Mouse (Mus musculus): ENCODE results near the gene Nrbf2. TPM values are rescaled to one million over a fixed set of nuclear protein-coding genes. Genes with fewer than 3 reads are reported as not detected.

Nrbf2 gene
- 35.3 and 37.9 TPM in 2 replicates for polyA plus RNA-seq (2014; fragmentation: Nextera tagmentation; extraction: Ambion mirVana)

- H3K4me2 ChIP-seq (replicated peaks; ENCODE audit: low read depth, low read length) = peak within 1 kb of the TSS; percentile 87
- H3K9me3 ChIP-seq (ENCODE audit: control insufficient read depth, low read depth, low read length) = no peaks in the 10 kb centered on the region
- H3K4me3 ChIP-seq (ENCODE audit: low read depth, low read length) = peak within 1 kb of the TSS; percentile 84
- WGBS = 2% methylated on average over 46 of the region's 52 CpGs
- H3K27me3 ChIP-seq (ENCODE audit: control insufficient read depth, insufficient read depth, low read length) = no peaks in the 10 kb centered on the region
- no peaks in the 10 kb centered on the region for H3K36me3 ChIP-seq (ENCODE audit: control insufficient read depth, insufficient read depth, low read length)
- peak within 1 kb of the TSS; percentile 77; the same call in 1 of the 2 replicates for H3K27ac ChIP-seq (ENCODE audit: low read length)
- peak; percentile 88 for ATAC-seq (ENCODE audit: insufficient number of reproducible peaks, insufficient read depth, low FRiP score, low read depth)
- peaks cover 12% of the 10 kb centered on the region; the same call in 1 of the 2 replicates for H3K4me1 ChIP-seq (ENCODE audit: control insufficient read depth, insufficient read depth, low read length)
- H3K9ac ChIP-seq (replicated peaks; ENCODE audit: low read depth, low read length) = peak within 1 kb of the TSS; percentile 89
These were observed at the start of gene Nrbf2 for GRCm38 (mm10) chr10:67285176-67285814. Gene Nrbf2 (minus strand): TSS chr10:67285305.

- Histone ChIP-seq H3K27ac (ENCODE audit: low read length) (no peak overlapping the region), H3K36me3 (ENCODE audit: control insufficient read depth, insufficient read depth, low read length) (no peaks in the 10 kb centered on the region), H3K4me2 (replicated peaks; ENCODE audit: low read depth, low read length) (no peak overlapping the region), H3K4me1 (ENCODE audit: control insufficient read depth, insufficient read depth, low read length) (no peaks in the 10 kb centered on the region), H3K9me3 (ENCODE audit: control insufficient read depth, low read depth, low read length) (no peaks in the 10 kb centered on the region), H3K27me3 (ENCODE audit: control insufficient read depth, insufficient read depth, low read length) (no peaks in the 10 kb centered on the region), H3K4me3 (ENCODE audit: low read depth, low read length) (no peak overlapping the region), H3K9ac (replicated peaks; ENCODE audit: low read depth, low read length) (no peak overlapping the region)
- ATAC-seq (ENCODE audit: insufficient number of reproducible peaks, insufficient read depth, low FRiP score, low read depth) = no peak
- whole genome bisulfite sequencing = 92% methylated on average over 2 of the region's 2 CpGs
These were observed 45.5 kb upstream of the Nrbf2 start for GRCm38 (mm10) chr10:67330580-67330979.

- no peaks in the 10 kb centered on the region for H3K9me3 ChIP-seq (ENCODE audit: control insufficient read depth, low read depth, low read length)
- H3K36me3 ChIP-seq (ENCODE audit: control insufficient read depth, insufficient read depth, low read length) = no peaks in the 10 kb centered on the region
- no peak overlapping the region for H3K4me3 ChIP-seq (ENCODE audit: low read depth, low read length)
- 38% methylated on average over 11 of the region's 11 CpGs for WGBS
- H3K27me3 ChIP-seq (ENCODE audit: control insufficient read depth, insufficient read depth, low read length) = no peaks in the 10 kb centered on the region
- H3K4me1 ChIP-seq (ENCODE audit: control insufficient read depth, insufficient read depth, low read length) = no peaks in the 10 kb centered on the region
- no peak overlapping the region for H3K4me2 ChIP-seq (replicated peaks; ENCODE audit: low read depth, low read length)
- H3K27ac ChIP-seq (ENCODE audit: low read length) = no peak overlapping the region
- H3K9ac ChIP-seq (replicated peaks; ENCODE audit: low read depth, low read length) = no peak overlapping the region
- ATAC-seq (ENCODE audit: insufficient number of reproducible peaks, insufficient read depth, low FRiP score, low read depth) = no peak
These were observed 44.6 kb upstream of the Nrbf2 start for GRCm38 (mm10) chr10:67329661-67330060.

- H3K27me3 ChIP-seq (ENCODE audit: control insufficient read depth, insufficient read depth, low read length) = no peaks in the 10 kb centered on the region
- no peaks in the 10 kb centered on the region for H3K36me3 ChIP-seq (ENCODE audit: control insufficient read depth, insufficient read depth, low read length)
- H3K27ac ChIP-seq (ENCODE audit: low read length) = no peak overlapping the region
- no peak overlapping the region for H3K9ac ChIP-seq (replicated peaks; ENCODE audit: low read depth, low read length)
- H3K9me3 ChIP-seq (ENCODE audit: control insufficient read depth, low read depth, low read length) = no peaks in the 10 kb centered on the region
- WGBS = 77% methylated on average over 5 of the region's 5 CpGs
- no peak overlapping the region for H3K4me3 ChIP-seq (ENCODE audit: low read depth, low read length)
- 0 out of 2 replicates have a peak, but pooled peaks have one; percentile 28 for ATAC-seq (ENCODE audit: insufficient number of reproducible peaks, insufficient read depth, low FRiP score, low read depth)
- H3K4me1 ChIP-seq (ENCODE audit: control insufficient read depth, insufficient read depth, low read length) = no peaks in the 10 kb centered on the region
- H3K4me2 ChIP-seq (replicated peaks; ENCODE audit: low read depth, low read length) = no peak overlapping the region
These were observed 43.1 kb upstream of the Nrbf2 start for GRCm38 (mm10) chr10:67328208-67328607.

GRCm38 (mm10) chr10:67324036-67324435 is 38.9 kb upstream of the Nrbf2 start:
- no peaks in the 10 kb centered on the region for H3K27me3 ChIP-seq (ENCODE audit: control insufficient read depth, insufficient read depth, low read length)
- ATAC-seq (ENCODE audit: insufficient number of reproducible peaks, insufficient read depth, low FRiP score, low read depth) = no peak
- no peak overlapping the region for H3K9ac ChIP-seq (replicated peaks; ENCODE audit: low read depth, low read length)
- WGBS = 66% methylated on average over 1 of the region's 1 CpGs
- no peak overlapping the region for H3K27ac ChIP-seq (ENCODE audit: low read length)
- H3K36me3 ChIP-seq (ENCODE audit: control insufficient read depth, insufficient read depth, low read length) = no peaks in the 10 kb centered on the region
- no peak overlapping the region for H3K4me3 ChIP-seq (ENCODE audit: low read depth, low read length)
- no peaks in the 10 kb centered on the region for H3K9me3 ChIP-seq (ENCODE audit: control insufficient read depth, low read depth, low read length)
- no peak overlapping the region for H3K4me2 ChIP-seq (replicated peaks; ENCODE audit: low read depth, low read length)
- H3K4me1 ChIP-seq (ENCODE audit: control insufficient read depth, insufficient read depth, low read length) = no peaks in the 10 kb centered on the region

- Histone ChIP-seq H3K27me3 (ENCODE audit: control insufficient read depth, insufficient read depth, low read length) (no peaks in the 10 kb centered on the region), H3K9ac (replicated peaks; ENCODE audit: low read depth, low read length) (no peak overlapping the region), H3K4me2 (replicated peaks; ENCODE audit: low read depth, low read length) (no peak overlapping the region), H3K4me1 (ENCODE audit: control insufficient read depth, insufficient read depth, low read length) (no peaks in the 10 kb centered on the region; the same call in 1 of the 2 replicates), H3K4me3 (ENCODE audit: low read depth, low read length) (no peak overlapping the region), H3K27ac (ENCODE audit: low read length) (no peak overlapping the region), H3K9me3 (ENCODE audit: control insufficient read depth, low read depth, low read length) (no peaks in the 10 kb centered on the region), H3K36me3 (ENCODE audit: control insufficient read depth, insufficient read depth, low read length) (no peaks in the 10 kb centered on the region)
- 86% methylated on average over 2 of the region's 2 CpGs for WGBS
- ATAC-seq (ENCODE audit: insufficient number of reproducible peaks, insufficient read depth, low FRiP score, low read depth) = no peak
These were observed 36.3 kb upstream of the Nrbf2 start for GRCm38 (mm10) chr10:67321396-67321795.

GRCm38 (mm10) chr10:67320207-67320859 is 35.2 kb upstream of the Nrbf2 start:
- H3K36me3 ChIP-seq (ENCODE audit: control insufficient read depth, insufficient read depth, low read length) = no peaks in the 10 kb centered on the region
- H3K27ac ChIP-seq (ENCODE audit: low read length) = no peak overlapping the region
- H3K9me3 ChIP-seq (ENCODE audit: control insufficient read depth, low read depth, low read length) = no peaks in the 10 kb centered on the region
- no peak overlapping the region for H3K4me2 ChIP-seq (replicated peaks; ENCODE audit: low read depth, low read length)
- WGBS = 17% methylated on average over 17 of the region's 17 CpGs
- ATAC-seq (ENCODE audit: insufficient number of reproducible peaks, insufficient read depth, low FRiP score, low read depth) = no peak
- no peaks in the 10 kb centered on the region for H3K27me3 ChIP-seq (ENCODE audit: control insufficient read depth, insufficient read depth, low read length)
- H3K4me3 ChIP-seq (ENCODE audit: low read depth, low read length) = no peak overlapping the region
- H3K4me1 ChIP-seq (ENCODE audit: control insufficient read depth, insufficient read depth, low read length) = no peaks in the 10 kb centered on the region; the same call in 1 of the 2 replicates
- H3K9ac ChIP-seq (replicated peaks; ENCODE audit: low read depth, low read length) = no peak overlapping the region

GRCm38 (mm10) chr10:67319016-67319725 is 34.1 kb upstream of the Nrbf2 start:
- H3K4me1 ChIP-seq (ENCODE audit: control insufficient read depth, insufficient read depth, low read length) = no peaks in the 10 kb centered on the region; the same call in 1 of the 2 replicates
- no peaks in the 10 kb centered on the region for H3K27me3 ChIP-seq (ENCODE audit: control insufficient read depth, insufficient read depth, low read length)
- 88% methylated on average over 13 of the region's 13 CpGs for WGBS
- H3K27ac ChIP-seq (ENCODE audit: low read length) = no peak overlapping the region
- H3K4me3 ChIP-seq (ENCODE audit: low read depth, low read length) = no peak overlapping the region
- H3K9me3 ChIP-seq (ENCODE audit: control insufficient read depth, low read depth, low read length) = no peaks in the 10 kb centered on the region
- no peak for ATAC-seq (ENCODE audit: insufficient number of reproducible peaks, insufficient read depth, low FRiP score, low read depth)
- no peak overlapping the region for H3K9ac ChIP-seq (replicated peaks; ENCODE audit: low read depth, low read length)
- no peaks in the 10 kb centered on the region for H3K36me3 ChIP-seq (ENCODE audit: control insufficient read depth, insufficient read depth, low read length)
- H3K4me2 ChIP-seq (replicated peaks; ENCODE audit: low read depth, low read length) = no peak overlapping the region
